Mouse (Mus musculus) layer of hippocampus, postnatal 14 days (tissue): ENCODE data around the gene Ifnar1. TPM values are rescaled to one million over a fixed set of nuclear protein-coding genes. Genes with fewer than 3 reads are reported as not detected.

ENCODE experiments used
- microRNA-seq, 2 experiments: library from miRNA; unstranded; fragments of <30 nt; microRNA quantifications; one replicate each; pipeline ENCODE4 v1.2.0; 2021
- total RNA-seq, 2 experiments: library from RNA; stranded (reverse); gene quantifications; 2 replicates each; pipeline ENCODE4 v1.2.3; 2021

Ifnar1 gene
- total RNA-seq, 2 experiments from 2014 or later = 59.9 to 66.3 TPM

Small RNA genes lying within 50 kb of the gene (microRNA-seq; reads per million reads assigned to microRNA genes)
- gene Mir6367 = 0 reads per million in 2 experiments

Other genes with a start within 250 kb of the Ifnar1 start
- gene Olig1, start 215.5 kb upstream of the Ifnar1 start, total RNA-seq = 100 to 1,000 TPM; 200 to 207 TPM
- 10 to 100 TPM; 21.0 to 22.8 TPM for gene Ifnar2, start 112.5 kb upstream of the Ifnar1 start, total RNA-seq
- gene Gm21970, start 93.5 kb upstream of the Ifnar1 start, total RNA-seq = not detected
- 10 to 100 TPM in 1 of 2 experiments, 1 to 10 TPM in 1; 7.1 to 10.3 TPM for gene Il10rb, start 79.1 kb upstream of the Ifnar1 start, total RNA-seq
- 10 to 100 TPM; 82.4 to 87.0 TPM for gene Ifngr2, start 61.8 kb downstream of the Ifnar1 start, total RNA-seq
- 100 to 1,000 TPM; 126 to 142 TPM for gene Tmem50b, start 112.6 kb downstream of the Ifnar1 start, total RNA-seq
- gene Dnajc28, start 133.8 kb downstream of the Ifnar1 start, total RNA-seq = 1 to 10 TPM; 5.0 to 6.5 TPM
- gene Gart, start 161.7 kb downstream of the Ifnar1 start, total RNA-seq = 10 to 100 TPM; 45.7 to 56.7 TPM
- 100 to 1,000 TPM; 224 to 256 TPM for gene Son, start 162.3 kb downstream of the Ifnar1 start, total RNA-seq
- gene Donson, start 203.5 kb downstream of the Ifnar1 start, total RNA-seq = 10 to 100 TPM; 24.6 TPM
- gene Cryzl1, start 243.7 kb downstream of the Ifnar1 start, total RNA-seq = 10 to 100 TPM; 79.2 to 87.5 TPM
- 100 to 1,000 TPM; 155 to 157 TPM for gene Itsn1, start 244.0 kb downstream of the Ifnar1 start, total RNA-seq